Mouse (Mus musculus) spleen, postnatal 10 days (tissue): ENCODE measurements around the gene Kxd1.
A peak's percentile ranks its signal among the peaks of the same experiment; 100 is the strongest.
"Not testable (repeated sequence)": the region's sequence is repeated elsewhere in the genome, so short reads cannot be mapped to it uniquely, and the experiment has no call there.

Source experiments
- DNase-seq, 2 experiments: peaks; one replicate each; pipeline ENCODE4 v3.0.0; 2021 to 2022; ENCODE audit warnings: low spot score in 2 of 2

Kxd1 gene

GRCm38 (mm10) chr8:70517940-70518643 is 9.7 kb downstream of the Kxd1 start:
- no peak for DNase-seq

GRCm38 (mm10) chr8:70513441-70513840 is 14.3 kb downstream of the Kxd1 start:
- no peak for DNase-seq

GRCm38 (mm10) chr8:70512253-70512903 is 15.4 kb downstream of the Kxd1 start:
- DNase-seq, result no peak

GRCm38 (mm10) chr8:70511770-70512169 is 16.0 kb downstream of the Kxd1 start:
- no peak for DNase-seq

GRCm38 (mm10) chr8:70511174-70511573 is 16.6 kb downstream of the Kxd1 start:
- DNase-seq, result not testable (repeated sequence)

- peak; percentile 95 to 97 for DNase-seq
Measured at GRCm38 (mm10) chr8:70510228-70510915, 17.4 kb downstream of the Kxd1 start, which contains the start of gene Uba52. Gene Uba52 (minus strand): TSS chr8:70510801.

GRCm38 (mm10) chr8:70509281-70509952 is 18.3 kb downstream of the Kxd1 start:
- DNase-seq, result no peak

- no peak for DNase-seq
Measured at GRCm38 (mm10) chr8:70507027-70507393, 20.7 kb downstream of the Kxd1 start.

- peak; percentile 97 for DNase-seq
Measured at GRCm38 (mm10) chr8:70506328-70507026, 21.3 kb downstream of the Kxd1 start, which contains the start of gene Rex1bd. Gene Rex1bd (minus strand): TSS chr8:70506752.

GRCm38 (mm10) chr8:70505698-70506327 is 21.9 kb downstream of the Kxd1 start:
- peak in 1 of 2 experiments; percentile 37 for DNase-seq

- DNase-seq, result peak; percentile 86 to 91
Measured at GRCm38 (mm10) chr8:70504851-70505250, 22.9 kb downstream of the Kxd1 start.

GRCm38 (mm10) chr8:70504291-70504716 is 23.5 kb downstream of the Kxd1 start:
- DNase-seq, result peak in 1 of 2 experiments; percentile 39

GRCm38 (mm10) chr8:70503062-70503750 is 24.6 kb downstream of the Kxd1 start:
- peak; percentile 72 to 78 for DNase-seq

GRCm38 (mm10) chr8:70502540-70502939 is 25.2 kb downstream of the Kxd1 start:
- no peak for DNase-seq

GRCm38 (mm10) chr8:70501820-70502529 is 25.8 kb downstream of the Kxd1 start:
- no peak for DNase-seq

GRCm38 (mm10) chr8:70500386-70501301 is 27.1 kb downstream of the Kxd1 start:
- peak in 1 of 2 experiments; percentile 77 for DNase-seq

- no peak for DNase-seq
Measured at GRCm38 (mm10) chr8:70495771-70496062, 32.0 kb downstream of the Kxd1 start.

GRCm38 (mm10) chr8:70495001-70495770 is 32.6 kb downstream of the Kxd1 start:
- DNase-seq, result no peak
